Mouse (Mus musculus): ENCODE data around the gene Cdh24. TPM values are rescaled to one million over a fixed set of nuclear protein-coding genes. Genes with fewer than 3 reads are reported as not detected.
A peak's percentile ranks its signal among the peaks of the same experiment; 100 is the strongest.

Gene Cdh24
- polyA plus RNA-seq (2014; fragmentation: Nextera tagmentation; extraction: Ambion mirVana), result 8.6 and 10.2 TPM in 2 replicates

- Histone ChIP-seq H3K36me3 (ENCODE audit: control insufficient read depth, insufficient read depth, low read length) (peaks cover 36% of the 10 kb centered on the region), H3K27me3 (ENCODE audit: control insufficient read depth, insufficient read depth, low read length) (no peaks in the 10 kb centered on the region), H3K4me2 (ENCODE audit: low read depth, severe bottlenecking) (peak within 1 kb of the TSS; percentile 89), H3K27ac (replicated peaks; ENCODE audit: low read depth, low read length) (peak within 1 kb of the TSS; percentile 73), H3K9me3 (ENCODE audit: control insufficient read depth, low read length) (no peaks in the 10 kb centered on the region), H3K4me3 (ENCODE audit: low read depth, low read length) (peak within 1 kb of the TSS; percentile 82), H3K9ac (ENCODE audit: low read length) (peak within 1 kb of the TSS; percentile 94), H3K4me1 (ENCODE audit: control insufficient read depth, insufficient read depth, low read length) (peaks cover 14% of the 10 kb centered on the region)
- DNase-seq (ENCODE audit: low spot score), result peak; percentile 97
- peak; percentile 88 for ATAC-seq (ENCODE audit: insufficient number of reproducible peaks, low FRiP score, low TSS enrichment, low read depth)
- WGBS, result under 1% methylated on average over 44 of the region's 52 CpGs
Observed at GRCm38 (mm10) chr14:54641305-54641969, at the start of gene Cdh24. Gene Cdh24 (minus strand): TSS chr14:54641364.

DNA sequence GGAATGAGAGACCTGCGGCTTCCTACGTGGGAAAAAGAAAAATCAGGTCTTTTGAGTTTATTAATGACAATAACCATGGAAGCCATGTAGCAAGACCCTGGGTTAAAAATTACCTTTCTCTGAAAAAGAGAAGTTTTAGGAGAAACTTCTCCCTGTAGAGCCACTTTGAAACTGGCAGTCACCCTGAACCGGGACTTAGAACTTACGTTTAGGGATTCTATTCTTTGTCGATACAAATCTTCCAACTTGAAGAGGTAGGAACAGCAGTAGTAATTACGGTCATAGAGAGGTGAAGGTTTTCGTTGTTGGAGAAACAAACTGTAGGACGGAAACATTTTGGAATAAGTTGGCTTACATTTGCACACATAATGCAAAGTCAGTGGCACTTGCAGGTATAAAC, 46.1 kb upstream of the Cdh24 start:
- peak overlapping the region; percentile 84 for H3K4me3 ChIP-seq (ENCODE audit: low read depth, low read length)
- H3K4me2 ChIP-seq (ENCODE audit: low read depth, severe bottlenecking), result peak overlapping the region; percentile 60
- H3K4me1 ChIP-seq (ENCODE audit: control insufficient read depth, insufficient read depth, low read length), result peaks cover 12% of the 10 kb centered on the region; the same call in 1 of the 2 replicates
- no peak overlapping the region for H3K27ac ChIP-seq (replicated peaks; ENCODE audit: low read depth, low read length)
- ATAC-seq (ENCODE audit: insufficient number of reproducible peaks, low FRiP score, low TSS enrichment, low read depth), result no peak
- WGBS, result 5% methylated on average over 8 of the region's 8 CpGs
- H3K36me3 ChIP-seq (ENCODE audit: control insufficient read depth, insufficient read depth, low read length), result peaks cover 19% of the 10 kb centered on the region; the same call in 1 of the 2 replicates
- DNase-seq (ENCODE audit: low spot score), result no peak
- H3K9ac ChIP-seq (ENCODE audit: low read length), result peak overlapping the region; percentile 94
- H3K9me3 ChIP-seq (ENCODE audit: control insufficient read depth, low read length), result no peaks in the 10 kb centered on the region
- no peaks in the 10 kb centered on the region for H3K27me3 ChIP-seq (ENCODE audit: control insufficient read depth, insufficient read depth, low read length)

- Histone ChIP-seq H3K4me1 (ENCODE audit: control insufficient read depth, insufficient read depth, low read length) (peaks cover 12% of the 10 kb centered on the region; the same call in 1 of the 2 replicates), H3K36me3 (ENCODE audit: control insufficient read depth, insufficient read depth, low read length) (peaks cover 19% of the 10 kb centered on the region; the same call in 1 of the 2 replicates), H3K9me3 (ENCODE audit: control insufficient read depth, low read length) (no peaks in the 10 kb centered on the region), H3K9ac (ENCODE audit: low read length) (peak within 1 kb of the TSS; percentile 94), H3K27ac (replicated peaks; ENCODE audit: low read depth, low read length) (peak within 1 kb of the TSS; percentile 88), H3K27me3 (ENCODE audit: control insufficient read depth, insufficient read depth, low read length) (no peaks in the 10 kb centered on the region), H3K4me3 (ENCODE audit: low read depth, low read length) (peak within 1 kb of the TSS; percentile 84), H3K4me2 (ENCODE audit: low read depth, severe bottlenecking) (peak within 1 kb of the TSS; percentile 72)
- ATAC-seq (ENCODE audit: insufficient number of reproducible peaks, low FRiP score, low TSS enrichment, low read depth) (peak; percentile 96), DNase-seq (ENCODE audit: low spot score) (peak; percentile 100)
- 0% methylated on average over 44 of the region's 44 CpGs for WGBS
Observed at GRCm38 (mm10) chr14:54686522-54687143, 45.5 kb upstream of the Cdh24 start, which contains the start of gene Acin1. Gene Acin1 (minus strand): TSS chr14:54686931.

- WGBS, result 0% methylated on average over 31 of the region's 41 CpGs
Observed at GRCm38 (mm10) chr14:54686063-54686521, 44.9 kb upstream of the Cdh24 start, which contains the start of gene 1700123O20Rik. Gene 1700123O20Rik (plus strand): TSS chr14:54686216.

GRCm38 (mm10) chr14:54685471-54685870, 44.3 kb upstream of the Cdh24 start:
- Histone ChIP-seq H3K4me3 (ENCODE audit: low read depth, low read length) (peak overlapping the region; percentile 84), H3K4me1 (ENCODE audit: control insufficient read depth, insufficient read depth, low read length) (peaks cover 12% of the 10 kb centered on the region; the same call in 1 of the 2 replicates), H3K9ac (ENCODE audit: low read length) (peak overlapping the region; percentile 94), H3K4me2 (ENCODE audit: low read depth, severe bottlenecking) (peak overlapping the region; percentile 72), H3K27ac (replicated peaks; ENCODE audit: low read depth, low read length) (no peak overlapping the region), H3K27me3 (ENCODE audit: control insufficient read depth, insufficient read depth, low read length) (no peaks in the 10 kb centered on the region), H3K36me3 (ENCODE audit: control insufficient read depth, insufficient read depth, low read length) (peaks cover 15% of the 10 kb centered on the region; the same call in 1 of the 2 replicates), H3K9me3 (ENCODE audit: control insufficient read depth, low read length) (no peaks in the 10 kb centered on the region)
- WGBS, result 13% methylated on average over 8 of the region's 8 CpGs
- ATAC-seq (ENCODE audit: insufficient number of reproducible peaks, low FRiP score, low TSS enrichment, low read depth) (peak; percentile 14; the same call in 1 of the 2 replicates), DNase-seq (ENCODE audit: low spot score) (no peak)

More at GRCm38 (mm10) chr14:54686063-54686521, 44.9 kb upstream of the Cdh24 start, which contains the start of gene 1700123O20Rik:
- Histone ChIP-seq H3K36me3 (ENCODE audit: control insufficient read depth, insufficient read depth, low read length) (peaks cover 19% of the 10 kb centered on the region; the same call in 1 of the 2 replicates), H3K27me3 (ENCODE audit: control insufficient read depth, insufficient read depth, low read length) (no peaks in the 10 kb centered on the region), H3K9ac (ENCODE audit: low read length) (peak within 1 kb of the TSS; percentile 94), H3K27ac (replicated peaks; ENCODE audit: low read depth, low read length) (peak within 1 kb of the TSS; percentile 88), H3K9me3 (ENCODE audit: control insufficient read depth, low read length) (no peaks in the 10 kb centered on the region), H3K4me2 (ENCODE audit: low read depth, severe bottlenecking) (peak within 1 kb of the TSS; percentile 72), H3K4me1 (ENCODE audit: control insufficient read depth, insufficient read depth, low read length) (peaks cover 12% of the 10 kb centered on the region; the same call in 1 of the 2 replicates), H3K4me3 (ENCODE audit: low read depth, low read length) (peak within 1 kb of the TSS; percentile 84)
- DNase-seq (ENCODE audit: low spot score), result peak; percentile 84
- peak; percentile 76 for ATAC-seq (ENCODE audit: insufficient number of reproducible peaks, low FRiP score, low TSS enrichment, low read depth)

DNA sequence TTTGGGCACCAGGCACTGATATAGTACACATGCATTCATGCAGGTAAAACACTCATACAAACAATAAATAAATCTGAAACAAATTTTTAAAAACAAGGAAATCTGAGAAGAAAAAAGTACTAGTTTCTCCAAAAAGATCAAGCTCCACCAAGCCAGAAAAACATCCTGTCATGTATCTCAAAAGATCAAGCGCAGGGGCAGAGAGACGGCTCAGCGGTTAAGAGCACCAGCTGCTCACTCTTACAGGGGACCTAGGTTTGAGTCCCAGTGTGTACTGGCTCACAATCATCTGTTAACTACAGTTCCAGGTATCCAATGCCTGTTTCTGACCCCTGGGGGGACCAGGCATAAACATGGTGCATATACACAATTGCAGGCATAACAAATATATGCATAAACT, 41.2 kb upstream of the Cdh24 start:
- ATAC-seq (ENCODE audit: insufficient number of reproducible peaks, low FRiP score, low TSS enrichment, low read depth), result no peak
- WGBS, result 92% methylated on average over 3 of the region's 3 CpGs
- Histone ChIP-seq H3K4me1 (ENCODE audit: control insufficient read depth, insufficient read depth, low read length) (peaks cover 8% of the 10 kb centered on the region; the same call in 1 of the 2 replicates), H3K27ac (replicated peaks; ENCODE audit: low read depth, low read length) (no peak overlapping the region), H3K9me3 (ENCODE audit: control insufficient read depth, low read length) (no peaks in the 10 kb centered on the region), H3K36me3 (ENCODE audit: control insufficient read depth, insufficient read depth, low read length) (peaks cover 11% of the 10 kb centered on the region), H3K27me3 (ENCODE audit: control insufficient read depth, insufficient read depth, low read length) (no peaks in the 10 kb centered on the region), H3K4me2 (ENCODE audit: low read depth, severe bottlenecking) (no peak overlapping the region), H3K4me3 (ENCODE audit: low read depth, low read length) (no peak overlapping the region), H3K9ac (ENCODE audit: low read length) (no peak overlapping the region)
- no peak for DNase-seq (ENCODE audit: low spot score)

DNA sequence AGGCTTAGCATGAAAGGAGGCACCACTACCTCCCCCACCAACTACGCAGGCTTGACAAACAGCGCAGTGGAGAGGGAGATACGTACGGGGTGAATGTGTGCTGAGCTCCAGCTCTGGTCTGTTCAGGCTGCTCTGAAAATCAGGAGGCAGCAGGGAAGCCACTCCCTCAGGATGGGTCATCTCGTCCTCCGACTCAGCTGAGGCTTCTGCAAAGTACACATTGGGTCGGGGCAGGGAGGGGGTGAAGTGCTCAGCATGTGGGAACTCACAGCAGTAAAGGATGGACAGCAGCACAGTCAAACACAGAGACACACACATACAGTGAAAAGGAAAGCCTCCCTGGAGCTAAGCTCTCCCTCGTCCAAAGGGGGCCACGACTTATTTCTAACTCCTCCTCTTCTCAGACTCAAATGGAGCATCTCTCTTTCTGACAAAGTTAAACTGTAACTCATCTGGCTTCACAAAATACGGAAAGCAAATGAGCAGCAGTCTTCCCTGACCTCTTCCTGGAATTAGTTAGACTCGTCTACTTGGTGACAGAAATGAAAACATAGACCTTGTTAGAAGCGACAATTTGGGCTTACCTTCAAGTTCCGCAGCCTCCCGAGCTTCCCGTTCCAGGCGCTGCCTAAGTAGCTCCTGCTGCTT, 37.6 kb upstream of the Cdh24 start:
- no peak for DNase-seq (ENCODE audit: low spot score)
- Histone ChIP-seq H3K4me1 (ENCODE audit: control insufficient read depth, insufficient read depth, low read length) (no peaks in the 10 kb centered on the region), H3K4me3 (ENCODE audit: low read depth, low read length) (no peak overlapping the region), H3K9ac (ENCODE audit: low read length) (no peak overlapping the region), H3K27ac (replicated peaks; ENCODE audit: low read depth, low read length) (no peak overlapping the region), H3K9me3 (ENCODE audit: control insufficient read depth, low read length) (no peaks in the 10 kb centered on the region), H3K27me3 (ENCODE audit: control insufficient read depth, insufficient read depth, low read length) (no peaks in the 10 kb centered on the region), H3K4me2 (ENCODE audit: low read depth, severe bottlenecking) (no peak overlapping the region), H3K36me3 (ENCODE audit: control insufficient read depth, insufficient read depth, low read length) (peaks cover 23% of the 10 kb centered on the region)
- ATAC-seq (ENCODE audit: insufficient number of reproducible peaks, low FRiP score, low TSS enrichment, low read depth), result no peak
- 93% methylated on average over 16 of the region's 16 CpGs for WGBS

- Histone ChIP-seq H3K9ac (ENCODE audit: low read length) (no peak overlapping the region), H3K36me3 (ENCODE audit: control insufficient read depth, insufficient read depth, low read length) (peaks cover 21% of the 10 kb centered on the region), H3K27ac (replicated peaks; ENCODE audit: low read depth, low read length) (no peak overlapping the region), H3K27me3 (ENCODE audit: control insufficient read depth, insufficient read depth, low read length) (no peaks in the 10 kb centered on the region), H3K4me3 (ENCODE audit: low read depth, low read length) (no peak overlapping the region), H3K4me2 (ENCODE audit: low read depth, severe bottlenecking) (no peak overlapping the region), H3K9me3 (ENCODE audit: control insufficient read depth, low read length) (no peaks in the 10 kb centered on the region), H3K4me1 (ENCODE audit: control insufficient read depth, insufficient read depth, low read length) (no peaks in the 10 kb centered on the region)
- DNase-seq (ENCODE audit: low spot score) (no peak), ATAC-seq (ENCODE audit: insufficient number of reproducible peaks, low FRiP score, low TSS enrichment, low read depth) (no peak)
- 94% methylated on average over 5 of the region's 5 CpGs for WGBS
Observed at GRCm38 (mm10) chr14:54676290-54676689, 35.1 kb upstream of the Cdh24 start.
